Mouse (Mus musculus): Measurements from ENCODE around the gene Zic4.

DNA sequence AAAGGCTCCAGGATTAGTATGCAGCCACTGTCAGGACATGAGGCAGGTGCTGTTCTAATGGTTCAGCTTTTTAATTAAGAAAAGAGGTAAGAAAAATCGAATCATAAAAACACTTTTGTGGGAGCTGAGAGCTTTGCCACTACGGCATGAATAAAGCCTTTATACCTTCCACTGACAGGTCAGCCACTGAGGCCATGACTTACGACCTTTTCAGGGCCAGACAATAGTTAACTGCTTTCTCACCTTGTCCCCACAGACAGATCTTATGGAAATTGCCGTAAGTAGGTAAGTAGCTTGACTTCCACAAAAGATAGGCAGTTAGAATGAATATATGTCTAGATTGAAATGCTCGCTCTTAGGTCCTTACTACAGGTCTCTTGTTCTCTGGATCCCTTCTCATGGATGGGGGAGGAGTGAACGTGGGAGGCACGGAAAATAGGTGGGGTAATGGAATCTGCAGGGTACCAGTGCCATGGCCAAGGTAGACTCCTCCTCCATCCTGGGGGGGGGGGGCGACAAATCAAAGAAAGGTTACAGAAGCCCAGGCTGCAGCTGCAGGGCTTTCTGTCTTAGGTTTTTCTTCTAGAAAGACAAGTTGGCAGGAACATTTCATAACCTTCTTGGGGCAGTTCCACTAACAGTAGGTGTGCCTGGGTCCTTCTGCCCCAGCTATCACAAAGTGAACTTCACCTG is 31.3 kb downstream of the Zic4 start:
- TF ChIP-seq EP300 (IDR thresholded peaks at IDR 0.05) (no peak), CTCF (IDR thresholded peaks at IDR 0.05) (no peak)
